Mouse (Mus musculus) neural tube, embryonic 14.5 days (tissue): ENCODE measurements around the gene Hrc. TPM values are rescaled to one million over a fixed set of nuclear protein-coding genes. Genes with fewer than 3 reads are reported as not detected.
A peak's percentile ranks its signal among the peaks of the same experiment; 100 is the strongest.

Experiments
- ATAC-seq: fragments of 200-750 bp; cut with Nextera tagmentation; 2 replicates; pipeline ENCODE4 v1.8.0; 2017; ENCODE audit warnings: low read depth, mild to moderate bottlenecking, moderate TSS enrichment, moderate library complexity
- H3K27ac ChIP-seq: fragments of 300-500 bp; sonication (generic); 2 replicates; pipeline ENCODE4 v1.5.1; 2014; ENCODE audit warnings: low read depth, mild to moderate bottlenecking, control low read depth, low read length, moderate library complexity, mixed read lengths
- H3K27me3 ChIP-seq: fragments of 300-500 bp; sonication (generic); 2 replicates; pipeline ENCODE4 v1.6.1; 2014; ENCODE audit warnings: low read length; ENCODE audit not compliant: control insufficient read depth, insufficient read depth
- H3K36me3 ChIP-seq: fragments of 300-500 bp; sonication (generic); 2 replicates; pipeline ENCODE4 v1.6.1; 2014; ENCODE audit warnings: low read length, mixed read lengths; ENCODE audit not compliant: control insufficient read depth, insufficient read depth
- H3K4me1 ChIP-seq: fragments of 300-500 bp; sonication (generic); 2 replicates; pipeline ENCODE4 v1.6.1; 2014; ENCODE audit warnings: low read length; ENCODE audit not compliant: control insufficient read depth, insufficient read depth
- H3K4me2 ChIP-seq: fragments of 300-500 bp; sonication (generic); 2 replicates; pipeline ENCODE4 v1.6.1; 2014; ENCODE audit warnings: mild to moderate bottlenecking, low read depth, low read length, control low read depth
- H3K4me3 ChIP-seq: fragments of 300-500 bp; sonication (generic); 2 replicates; pipeline ENCODE4 v1.5.1; 2014; ENCODE audit warnings: low read depth, low read length, control low read depth, mixed read lengths
- H3K9ac ChIP-seq: fragments of 300-500 bp; sonication (generic); replicated peaks from 2 replicates; pipeline ENCODE4 v1.6.1; 2014; ENCODE audit warnings: low read depth, mild to moderate bottlenecking, control low read depth, low read length, mixed read lengths
- H3K9me3 ChIP-seq: fragments of 300-500 bp; sonication (generic); 2 replicates; pipeline ENCODE4 v1.6.1; 2016; ENCODE audit warnings: low read length; ENCODE audit not compliant: control insufficient read depth
- WGBS: fragments of 180-500 bp; shearing (Covaris S2); extraction: QIAGEN DNeasy Blood & Tissue Kit; methylation state at CpG from one replicate; pipeline ENCODE4 v1.1.7; 2014; 5-methylcytosine and 5-hydroxymethylcytosine counted together
- polyA plus RNA-seq: library from polyadenylated mRNA; unstranded; fragments of >200 nt; fragmentation: Nextera tagmentation; extraction: Ambion mirVana; gene quantifications from 2 replicates; pipeline ENCODE4 v1.2.1, GENCODE M21; 2014

Gene Hrc
- polyA plus RNA-seq, 1 experiment from 2014 or later: 0.13 TPM

- peak within 1 kb of the TSS; percentile 81 for H3K4me3 ChIP-seq
- ATAC-seq: peak; percentile 52
- H3K9ac ChIP-seq: peak within 1 kb of the TSS; percentile 95
- no peaks in the 10 kb centered on the region for H3K9me3 ChIP-seq
- WGBS: 2% methylated on average over 17 of the region's 26 CpGs
- H3K4me1 ChIP-seq: peaks cover 34% of the 10 kb centered on the region
- peak within 1 kb of the TSS; percentile 79 for H3K4me2 ChIP-seq
- no peaks in the 10 kb centered on the region for H3K36me3 ChIP-seq
- H3K27me3 ChIP-seq: peaks cover 5% of the 10 kb centered on the region
- peak within 1 kb of the TSS; percentile 87 for H3K27ac ChIP-seq
Observed at GRCm38 (mm10) chr7:45366652-45367019, 31.5 kb downstream of the Hrc start, which contains the start of gene Ppfia3. Gene Ppfia3, minus strand, starts transcription at chr7:45367019.

GRCm38 (mm10) chr7:45367020-45367880 is 32.2 kb downstream of the Hrc start:
- Histone ChIP-seq H3K36me3 (no peaks in the 10 kb centered on the region), H3K27me3 (peaks cover 5% of the 10 kb centered on the region), H3K9me3 (no peaks in the 10 kb centered on the region), H3K4me2 (peak overlapping the region; percentile 79), H3K27ac (peak overlapping the region; percentile 87), H3K9ac (peak overlapping the region; percentile 95), H3K4me1 (peaks cover 28% of the 10 kb centered on the region), H3K4me3 (peak overlapping the region; percentile 81)
- ATAC-seq: peak; percentile 89
- under 1% methylated on average over 68 of the region's 70 CpGs for WGBS

GRCm38 (mm10) chr7:45368178-45368577 is 33.1 kb downstream of the Hrc start:
- no peak for ATAC-seq
- Histone ChIP-seq H3K36me3 (peaks cover 6% of the 10 kb centered on the region; the same call in 1 of the 2 replicates), H3K4me2 (peak overlapping the region; percentile 79), H3K27me3 (peaks cover 5% of the 10 kb centered on the region), H3K4me3 (peak overlapping the region; percentile 81; the same call in 1 of the 2 replicates), H3K27ac (no peak overlapping the region), H3K9ac (peak overlapping the region; percentile 65; the same call in 1 of the 2 replicates), H3K9me3 (no peaks in the 10 kb centered on the region), H3K4me1 (peaks cover 27% of the 10 kb centered on the region)
- WGBS: 81% methylated on average over 15 of the region's 15 CpGs

GRCm38 (mm10) chr7:45369022-45369745 is 34.1 kb downstream of the Hrc start:
- Histone ChIP-seq H3K4me2 (peak overlapping the region; percentile 79), H3K27ac (no peak overlapping the region), H3K27me3 (peaks cover 5% of the 10 kb centered on the region), H3K4me3 (no peak overlapping the region; the same call in 1 of the 2 replicates), H3K36me3 (peaks cover 11% of the 10 kb centered on the region; the same call in 1 of the 2 replicates), H3K4me1 (peaks cover 27% of the 10 kb centered on the region), H3K9me3 (no peaks in the 10 kb centered on the region), H3K9ac (no peak overlapping the region)
- no peak for ATAC-seq
- 71% methylated on average over 16 of the region's 16 CpGs for WGBS

- Histone ChIP-seq H3K27ac (no peak overlapping the region), H3K36me3 (peaks cover 11% of the 10 kb centered on the region; the same call in 1 of the 2 replicates), H3K4me2 (peak overlapping the region; percentile 79), H3K27me3 (peaks cover 5% of the 10 kb centered on the region), H3K4me3 (peak overlapping the region; percentile 46), H3K4me1 (peaks cover 27% of the 10 kb centered on the region), H3K9ac (peak overlapping the region; percentile 46), H3K9me3 (no peaks in the 10 kb centered on the region)
- ATAC-seq: no peak; the same call in none of the 2 replicates
- 11% methylated on average over 43 of the region's 52 CpGs for WGBS
Observed at GRCm38 (mm10) chr7:45369836-45370474, 34.9 kb downstream of the Hrc start.

GRCm38 (mm10) chr7:45370475-45371311 is 35.6 kb downstream of the Hrc start, which contains the start of gene Lin7b:
Gene Lin7b, minus strand, starts transcription at chr7:45370583.
- Histone ChIP-seq H3K4me2 (peak within 1 kb of the TSS; percentile 79), H3K36me3 (peaks cover 14% of the 10 kb centered on the region), H3K4me1 (peaks cover 20% of the 10 kb centered on the region), H3K27me3 (peaks cover 5% of the 10 kb centered on the region), H3K9me3 (no peaks in the 10 kb centered on the region), H3K9ac (peak within 1 kb of the TSS; percentile 46), H3K4me3 (peak within 1 kb of the TSS; percentile 46), H3K27ac (no peak within 1 kb of the TSS)
- 9% methylated on average over 28 of the region's 28 CpGs for WGBS
- peak; percentile 57 for ATAC-seq

GRCm38 (mm10) chr7:45372371-45372770 is 37.3 kb downstream of the Hrc start:
- H3K9me3 ChIP-seq: no peaks in the 10 kb centered on the region
- no peak overlapping the region for H3K4me2 ChIP-seq
- H3K9ac ChIP-seq: no peak overlapping the region
- no peak overlapping the region for H3K27ac ChIP-seq
- H3K4me3 ChIP-seq: no peak overlapping the region
- ATAC-seq: no peak
- peaks cover 19% of the 10 kb centered on the region for H3K4me1 ChIP-seq
- H3K27me3 ChIP-seq: peaks cover 5% of the 10 kb centered on the region
- WGBS: 91% methylated on average over 5 of the region's 5 CpGs
- peaks cover 31% of the 10 kb centered on the region for H3K36me3 ChIP-seq

- Histone ChIP-seq H3K9ac (no peak overlapping the region), H3K4me2 (no peak overlapping the region), H3K36me3 (peaks cover 52% of the 10 kb centered on the region), H3K4me1 (peaks cover 10% of the 10 kb centered on the region; the same call in 1 of the 2 replicates), H3K27ac (no peak overlapping the region), H3K27me3 (no peaks in the 10 kb centered on the region), H3K4me3 (no peak overlapping the region), H3K9me3 (no peaks in the 10 kb centered on the region)
- WGBS: 95% methylated on average over 8 of the region's 8 CpGs
- no peak for ATAC-seq
Observed at GRCm38 (mm10) chr7:45374620-45375019, 39.5 kb downstream of the Hrc start.
